Mouse (Mus musculus) myocyte (in vitro differentiated cells): ENCODE data around the gene Hsd17b1.

ENCODE experiments used
- MAX ChIP-seq: IDR thresholded peaks from one replicate; pipeline ENCODE4 v1.6.1; 2011; ENCODE audit warnings: low read depth, mild to moderate bottlenecking, control low read depth
- POLR2A ChIP-seq: IDR thresholded peaks from one replicate; pipeline ENCODE4 v1.6.1; 2011; ENCODE audit warnings: low read depth, mild to moderate bottlenecking, control low read depth, moderate library complexity; ENCODE audit not compliant: insufficient read length
- REST ChIP-seq: IDR thresholded peaks from one replicate; pipeline ENCODE4 v1.6.1; 2011; ENCODE audit warnings: mild to moderate bottlenecking, control low read depth, moderate library complexity; ENCODE audit not compliant: insufficient read depth, insufficient read length
- SRF ChIP-seq: IDR thresholded peaks from one replicate; pipeline ENCODE4 v1.6.1; 2011; ENCODE audit warnings: low read depth; ENCODE audit not compliant: control insufficient read depth, insufficient read length
- USF1 ChIP-seq: IDR thresholded peaks from one replicate; pipeline ENCODE4 v1.6.1; 2011; ENCODE audit warnings: low read depth, mild to moderate bottlenecking, control low read depth, moderate library complexity

DNA sequence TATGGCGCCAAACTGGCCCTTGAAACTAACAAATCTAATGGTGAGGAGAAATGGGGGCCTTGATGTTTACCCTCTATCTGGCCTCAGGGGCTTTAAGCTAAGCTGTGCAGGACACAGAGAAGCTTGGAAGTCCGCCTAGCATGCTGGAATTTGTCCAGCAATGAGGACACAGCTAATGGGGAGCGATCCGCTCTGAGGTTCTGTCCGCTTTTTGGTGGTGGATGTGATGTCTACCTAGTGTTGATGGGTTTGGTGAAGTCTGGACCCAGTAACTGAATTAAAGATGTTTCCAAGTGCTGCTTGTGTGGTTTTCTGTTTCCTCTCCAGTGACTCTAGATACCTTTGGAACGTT is 8.1 kb downstream of the Hsd17b1 start:
- no peak for TF ChIP-seq MAX
- TF ChIP-seq USF1, result no peak
- no peak for TF ChIP-seq POLR2A
- TF ChIP-seq REST, result no peak
- TF ChIP-seq SRF, result no peak
